Mouse (Mus musculus) kidney, adult 2 months (tissue): Measurements from ENCODE around the gene Hdac11.

Experiments used
- CTCF ChIP-seq: fragments of 200-500 bp; conservative IDR thresholded peaks from 2 replicates; pipeline ENCODE4 v1.5.1; 2011; ENCODE audit warnings: low read depth, mild to moderate bottlenecking, control low read depth, low read length, moderate library complexity, mixed read lengths; ENCODE audit not compliant: insufficient read depth, insufficient read length
- POLR2A ChIP-seq: fragments of 200-500 bp; IDR thresholded peaks from one replicate; pipeline ENCODE4 v1.6.1; 2011; ENCODE audit warnings: low read depth, low read length, control low read depth

- TF ChIP-seq CTCF, result no peak
- no peak for TF ChIP-seq POLR2A
Measured at GRCm38 (mm10) chr6:91124286-91125227, 31.9 kb upstream of the Hdac11 start.
